Mouse (Mus musculus) induced T-regulatory cell, adult 2 months (primary cell): ENCODE measurements at regions not wholly inside any gene's neighbourhood (a gene's known extent, or its start where the extent isn't known, plus 50 kb on each side); places are given as distances from the start of the nearest gene placed in this dataset.
"Not testable (repeated sequence)": the region's sequence is repeated elsewhere in the genome, so short reads cannot be mapped to it uniquely, and the experiment has no call there.

ENCODE experiments used
- DNase-seq: peaks from one replicate; pipeline ENCODE4 v3.0.0-alpha.2; 2012; ENCODE audit warnings: low read depth

DNA sequence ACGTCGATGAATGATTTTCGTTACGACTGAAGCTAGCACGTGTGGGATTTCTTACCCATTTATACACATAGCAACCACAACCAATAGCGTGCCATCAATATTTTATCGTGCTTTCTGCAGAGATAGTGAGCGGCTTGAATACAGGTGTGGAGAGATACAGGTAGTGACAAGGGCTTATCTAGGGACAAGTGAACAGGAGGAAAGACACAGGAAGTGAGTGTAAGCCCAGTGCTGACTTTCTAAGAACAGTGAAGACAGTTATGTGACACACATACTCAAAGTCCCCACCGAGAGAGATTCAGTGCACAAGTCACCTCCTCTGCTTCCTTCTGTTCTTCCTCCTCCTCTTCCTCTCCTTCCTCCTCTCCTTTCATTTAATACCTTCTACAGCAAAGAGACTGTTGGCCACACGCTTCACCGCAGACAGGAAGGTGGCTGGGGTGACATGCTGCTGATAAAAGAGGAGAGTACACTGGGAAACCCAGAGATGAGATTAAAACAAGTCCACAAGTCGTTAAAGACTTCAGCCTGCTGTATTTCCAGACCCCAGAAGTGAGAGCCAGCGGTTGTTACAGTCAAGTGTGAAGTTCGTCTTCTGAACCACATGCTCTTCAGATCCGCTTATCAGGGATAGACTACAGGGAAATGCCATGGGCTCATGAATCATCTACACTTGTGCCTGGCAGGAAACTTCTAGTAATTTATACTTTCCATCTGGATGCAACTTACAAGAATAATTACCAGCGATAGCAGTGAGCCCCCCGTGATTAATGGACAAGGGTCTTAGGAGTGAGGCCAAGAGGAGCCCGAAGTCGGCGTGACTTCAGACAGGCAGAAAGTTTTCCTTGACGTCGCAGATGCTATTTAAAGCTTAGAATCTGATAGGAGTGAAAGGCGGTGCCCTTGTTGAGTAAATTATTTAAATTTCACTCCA is 180.5 kb downstream of the Gxylt1 start:
- no peak for DNase-seq

DNA sequence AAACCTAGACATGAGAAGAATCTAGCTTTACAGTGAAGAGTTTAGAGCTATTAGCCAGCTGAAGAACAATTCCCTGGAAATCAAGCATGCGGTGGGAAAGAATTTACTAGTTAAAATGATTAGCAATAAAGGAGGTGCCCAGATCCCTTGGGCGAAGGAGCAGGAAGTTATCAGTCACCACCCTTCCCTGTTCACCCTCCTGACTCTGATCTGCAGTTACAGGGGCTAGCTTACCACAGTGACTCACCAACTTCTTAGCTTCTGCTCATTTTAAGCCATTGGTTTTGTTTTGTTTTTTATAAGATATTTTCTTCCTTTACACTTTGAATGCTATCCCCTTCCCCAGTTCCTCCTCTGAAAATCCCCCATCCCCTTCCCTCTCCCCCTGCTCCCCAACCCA is 183.6 kb downstream of the Gxylt1 start:
- DNase-seq = no peak

DNA sequence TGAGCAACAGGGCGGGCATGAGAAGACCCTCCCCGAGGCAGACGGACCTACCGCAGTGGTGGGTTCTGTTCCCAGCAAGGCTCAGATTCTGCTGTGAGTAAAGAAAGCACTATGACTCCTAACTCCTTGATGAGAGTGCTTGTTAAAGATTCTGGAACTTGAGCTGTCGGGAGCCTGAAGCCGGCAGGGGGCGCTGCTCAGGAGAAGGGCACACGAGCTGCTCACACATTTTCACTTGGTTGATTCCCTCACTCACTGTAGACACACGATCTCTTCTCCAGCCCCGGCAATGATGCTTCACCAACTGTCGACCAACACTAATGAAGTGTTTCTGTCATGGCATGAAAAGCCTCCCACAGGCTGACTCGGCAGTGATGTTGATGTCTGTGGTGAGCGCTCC is 185.6 kb downstream of the Gxylt1 start:
- peak; percentile 36 for DNase-seq

DNA sequence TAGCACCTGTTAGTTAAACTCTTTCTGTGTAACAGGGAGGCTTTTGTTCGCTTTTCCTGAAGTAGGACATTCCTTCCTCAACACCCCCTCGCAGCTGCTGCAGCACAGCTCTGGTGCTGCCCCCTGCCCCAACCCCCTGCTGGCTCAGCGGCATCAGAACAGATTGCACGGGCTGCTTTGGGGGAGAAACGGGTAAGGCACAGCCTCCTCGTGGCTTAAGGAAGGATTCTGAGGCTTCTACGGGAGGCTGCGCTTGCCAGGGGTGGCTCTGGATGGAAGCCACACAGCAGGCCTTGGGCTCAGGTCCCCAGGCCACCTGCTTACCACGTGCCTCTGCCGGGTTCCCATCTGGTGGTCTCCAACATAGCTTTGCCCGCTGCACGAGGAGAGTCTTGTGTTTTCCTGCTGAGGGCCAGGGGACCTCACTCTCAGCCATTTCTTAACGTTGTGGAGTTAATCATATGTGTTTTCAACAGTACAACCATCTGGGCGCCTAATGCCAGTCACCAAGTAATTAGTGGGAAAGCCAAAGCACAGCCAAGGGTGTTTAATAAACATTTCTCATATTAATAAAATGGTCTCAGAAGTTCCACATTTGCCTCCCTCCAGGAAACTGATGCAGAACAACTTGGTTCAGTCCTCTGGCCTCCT is 189.9 kb downstream of the Gxylt1 start:
- no peak for DNase-seq

DNA sequence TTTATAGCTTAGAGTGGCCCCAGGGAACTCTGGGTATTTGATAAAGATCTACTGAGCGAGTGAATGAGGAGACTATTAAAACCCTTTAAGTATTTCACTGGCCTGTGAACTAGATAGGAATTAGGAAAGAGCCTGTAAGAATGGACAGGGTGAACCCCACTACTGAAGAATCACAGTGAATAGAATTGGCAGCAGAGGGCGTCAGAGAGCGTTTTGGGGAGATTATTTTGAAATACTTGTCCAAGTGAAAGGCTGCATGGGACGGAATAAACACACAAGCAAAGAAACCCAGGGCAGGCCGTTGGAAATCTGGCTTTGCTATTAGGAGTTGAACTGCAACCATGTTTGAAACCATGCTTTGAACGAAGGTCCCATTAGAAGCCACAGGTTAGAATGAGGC is 200.9 kb downstream of the Gxylt1 start:
- no peak for DNase-seq

DNA sequence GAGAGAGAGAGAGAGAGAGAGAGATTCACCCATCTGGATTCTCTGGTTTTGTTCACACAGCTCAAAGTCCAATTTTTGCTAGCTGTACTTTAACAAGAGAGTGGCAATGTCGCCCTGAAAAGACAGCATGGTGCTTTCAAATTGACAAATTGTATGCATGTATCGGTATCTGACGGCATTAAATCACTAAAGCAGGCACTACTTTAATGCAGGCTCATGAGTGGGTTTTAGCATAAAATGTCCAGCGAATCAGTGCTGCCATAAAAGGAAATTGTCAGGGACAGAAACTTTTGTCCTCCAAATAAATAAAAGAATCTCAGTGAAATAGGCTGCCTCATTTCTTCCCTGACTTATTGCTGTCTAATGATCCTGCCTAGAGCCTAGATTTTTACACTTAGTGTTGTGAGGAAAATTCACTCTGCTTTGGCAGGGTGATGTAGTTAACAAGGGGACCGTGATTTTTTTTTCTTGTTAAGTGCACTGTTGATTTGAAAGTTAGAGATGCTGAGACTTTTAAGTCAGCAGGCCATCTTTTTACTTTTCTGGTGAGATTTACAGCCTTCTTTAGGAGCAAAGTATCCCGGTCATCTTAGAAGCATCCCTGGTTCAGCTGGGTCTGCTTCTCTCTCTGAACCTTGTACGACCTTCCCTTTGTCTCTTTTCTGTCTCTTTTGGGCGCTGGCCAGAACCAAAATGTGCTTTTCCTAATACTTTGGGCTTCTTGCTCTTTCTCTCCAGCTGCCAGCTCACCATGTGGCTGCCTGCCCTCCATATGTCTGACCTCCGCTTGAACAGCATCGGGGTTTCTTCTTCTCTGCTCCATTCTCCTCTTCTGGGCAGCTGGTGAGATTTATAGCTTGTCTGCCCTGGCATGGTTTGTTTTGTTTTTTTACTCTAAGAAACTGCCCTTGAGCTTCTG is 212.5 kb downstream of the Gxylt1 start:
- no peak for DNase-seq

DNA sequence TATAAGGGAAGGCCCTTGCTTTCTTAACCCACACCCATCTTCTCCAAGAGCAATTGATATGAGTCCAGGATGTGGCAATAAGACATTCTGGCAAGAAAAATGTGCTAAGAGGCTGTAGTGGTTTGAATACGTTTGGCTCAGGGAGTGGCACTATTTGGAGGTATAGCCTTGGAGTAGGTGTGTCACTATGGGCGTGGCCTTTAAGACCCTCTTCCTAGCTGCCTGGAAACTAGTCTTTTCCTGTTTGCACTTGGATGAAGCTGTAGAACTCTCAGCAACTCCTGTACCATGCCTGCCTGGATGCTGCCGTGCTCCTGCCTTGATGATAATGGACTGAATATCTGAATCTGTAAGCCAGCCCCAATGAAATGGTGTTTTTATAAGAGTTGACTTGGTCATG is 221.5 kb downstream of the Gxylt1 start:
- no peak for DNase-seq

DNA sequence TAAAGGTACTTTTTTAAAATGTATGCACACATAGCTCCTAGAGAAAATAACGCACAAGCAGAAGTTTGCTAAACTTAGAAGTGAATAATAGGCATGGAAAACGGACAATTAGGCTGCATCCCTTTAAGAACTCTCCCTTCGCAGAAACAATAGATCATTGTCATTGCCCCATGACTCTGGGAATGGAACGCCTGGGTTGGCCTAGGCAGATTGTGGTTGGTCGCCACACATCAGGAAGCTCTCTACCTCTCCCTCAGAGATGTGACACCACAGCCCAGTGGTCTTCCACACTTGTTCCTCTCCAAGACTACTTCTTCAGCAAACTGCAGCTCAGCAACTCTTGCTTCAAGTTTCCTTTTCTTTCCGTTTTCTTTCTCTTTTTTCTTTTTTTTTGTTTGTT is 247.8 kb downstream of the Gxylt1 start:
- no peak for DNase-seq

DNA sequence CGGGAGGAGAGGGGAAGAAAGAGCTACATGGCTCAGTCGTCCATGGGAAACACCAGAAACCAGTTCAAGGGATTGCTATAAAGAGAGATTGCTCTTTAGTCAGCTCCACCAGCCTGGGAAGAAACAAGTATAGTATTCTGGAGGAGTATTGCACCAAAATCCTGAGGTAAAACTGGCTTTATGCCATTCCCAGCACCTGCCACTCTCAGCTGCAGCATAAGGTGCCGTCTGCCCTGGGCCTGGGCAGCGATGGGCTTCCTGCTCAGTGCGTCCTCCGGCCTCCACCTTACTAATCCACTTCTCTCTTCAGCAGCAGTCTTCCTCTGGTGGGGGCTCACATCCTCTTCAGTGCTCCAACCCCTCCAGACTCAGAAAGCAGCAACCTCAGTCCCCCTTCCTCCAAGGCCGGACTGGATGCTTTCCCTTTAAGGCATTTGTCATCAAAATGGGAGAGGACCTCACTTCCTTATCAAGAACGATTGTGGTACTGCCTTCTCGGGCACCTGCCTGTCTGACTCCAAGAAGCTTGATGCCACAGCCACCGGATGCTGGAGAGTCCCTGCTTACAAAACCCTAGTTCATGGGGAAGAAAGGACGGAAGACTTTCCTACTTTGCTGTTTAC is 248.4 kb downstream of the Gxylt1 start:
- DNase-seq = no peak

DNA sequence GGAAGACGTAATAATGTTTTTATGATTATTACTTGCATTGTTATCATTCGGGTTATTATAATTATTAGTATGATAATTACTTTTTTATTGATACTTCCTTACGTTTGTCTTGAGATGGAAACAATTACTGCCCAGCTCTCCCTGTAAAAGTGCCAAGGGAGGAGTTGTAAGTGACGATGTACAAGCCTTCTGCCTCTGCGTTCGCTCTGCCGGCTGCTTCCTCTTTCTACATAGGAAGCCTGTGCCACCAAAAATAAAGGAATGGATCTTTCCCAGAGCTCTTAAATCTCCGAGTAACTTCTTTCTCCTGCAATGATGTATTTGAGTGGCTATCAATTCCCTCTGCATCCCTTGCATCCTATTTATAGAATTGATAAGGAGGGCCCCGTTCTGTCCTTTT is 249.2 kb downstream of the Gxylt1 start:
- DNase-seq = no peak

DNA sequence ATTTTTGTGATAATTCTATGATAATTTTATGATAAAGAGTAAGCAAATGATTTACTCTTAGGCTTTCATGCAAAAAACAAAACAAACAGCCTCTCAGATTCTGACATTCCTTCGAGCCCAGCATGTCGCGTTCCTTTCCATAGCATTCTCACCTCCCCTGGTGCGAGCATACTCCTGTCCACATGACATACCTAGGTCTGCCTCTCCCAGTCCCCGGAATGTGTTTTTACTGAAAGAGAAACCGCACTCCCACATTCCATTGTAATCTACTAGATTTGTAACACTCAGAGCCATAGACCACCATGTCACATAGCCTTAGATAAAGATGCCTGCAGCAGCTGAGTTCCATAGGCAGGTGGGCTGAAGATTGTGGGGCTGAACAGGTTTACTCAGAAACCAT is 250.8 kb downstream of the Gxylt1 start:
- no peak for DNase-seq

DNA sequence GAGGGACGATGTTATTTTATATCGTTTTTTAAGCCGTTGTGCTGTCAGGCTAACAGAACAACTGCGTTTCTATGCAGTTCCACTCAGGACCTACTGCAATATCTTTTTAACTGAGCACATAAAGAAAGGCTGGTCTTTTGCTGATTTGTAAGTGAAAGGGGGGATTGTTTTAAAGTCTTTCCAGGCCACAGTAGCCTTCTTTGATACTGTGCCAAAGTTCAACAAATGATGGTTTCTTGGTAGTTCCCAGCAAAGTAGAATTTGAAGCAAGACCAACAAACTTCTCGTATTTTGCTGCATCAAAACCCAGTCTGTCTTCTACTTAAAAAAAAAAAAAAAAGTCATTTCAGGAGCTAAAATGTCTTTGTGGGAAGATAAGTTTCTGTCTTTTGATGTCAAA is 263.8 kb downstream of the Gxylt1 start:
- no peak for DNase-seq

DNA sequence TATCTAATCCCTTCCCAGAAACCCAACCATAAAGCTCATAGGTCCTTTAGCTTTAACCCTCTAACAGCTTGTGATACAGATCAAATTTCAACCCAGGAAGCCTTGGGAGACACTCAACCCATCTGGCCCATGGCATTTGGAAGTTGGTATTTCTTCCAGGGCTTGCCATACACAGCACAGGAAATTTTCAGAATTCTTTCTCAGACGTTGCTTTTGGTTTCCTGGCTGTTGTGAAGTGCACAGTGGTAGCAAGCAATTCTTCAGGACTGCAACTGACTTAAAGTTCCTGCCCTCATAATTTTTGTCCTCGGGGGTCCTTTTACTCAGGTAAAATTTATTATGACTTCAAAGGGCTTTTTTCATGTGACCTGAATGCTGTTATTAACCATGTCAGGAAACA is 264.4 kb downstream of the Gxylt1 start:
- DNase-seq = no peak

DNA sequence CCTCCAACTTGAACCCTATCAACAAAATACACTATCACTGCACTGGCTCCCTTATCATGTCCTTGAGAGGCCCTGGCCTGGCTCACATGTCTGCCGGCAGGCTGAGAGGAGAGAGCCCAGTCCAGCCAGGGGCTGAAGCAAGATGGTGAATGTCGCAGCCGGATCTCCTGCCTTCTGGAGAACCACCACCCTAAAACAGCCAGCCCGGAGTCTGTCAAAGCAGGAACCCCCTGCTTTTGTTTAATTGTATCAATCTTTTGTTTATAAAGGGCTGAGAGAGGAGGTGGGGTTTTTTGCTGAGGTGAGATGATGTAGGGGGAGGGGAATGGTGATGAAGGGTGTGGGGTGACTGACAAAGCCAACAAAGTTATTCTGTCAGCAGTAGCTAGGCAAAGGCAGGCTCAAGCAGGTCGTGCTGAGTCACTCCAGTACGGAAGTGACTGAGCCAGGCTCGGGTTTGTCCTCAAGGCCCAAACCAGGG is 269.2 kb downstream of the Gxylt1 start:
- no peak for DNase-seq

DNA sequence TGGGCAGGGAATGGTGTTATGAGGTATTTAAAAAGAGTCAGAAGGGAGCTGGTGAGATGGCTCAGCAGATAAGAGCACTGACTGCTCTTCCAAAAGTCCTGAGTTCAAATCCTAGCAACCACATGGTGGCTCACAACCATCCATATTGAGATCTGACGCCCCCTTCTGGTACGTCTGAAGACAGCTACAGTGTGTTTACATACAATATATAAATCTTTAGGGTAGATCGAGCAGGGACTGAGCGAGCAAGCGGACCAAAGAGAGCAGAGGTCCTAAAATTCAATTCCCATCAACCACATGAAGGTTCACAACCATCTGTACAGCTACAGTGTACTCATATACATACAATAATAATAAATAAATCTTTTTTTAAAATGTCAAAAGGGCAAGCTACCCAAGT is 269.8 kb downstream of the Gxylt1 start:
- not testable (repeated sequence) for DNase-seq

DNA sequence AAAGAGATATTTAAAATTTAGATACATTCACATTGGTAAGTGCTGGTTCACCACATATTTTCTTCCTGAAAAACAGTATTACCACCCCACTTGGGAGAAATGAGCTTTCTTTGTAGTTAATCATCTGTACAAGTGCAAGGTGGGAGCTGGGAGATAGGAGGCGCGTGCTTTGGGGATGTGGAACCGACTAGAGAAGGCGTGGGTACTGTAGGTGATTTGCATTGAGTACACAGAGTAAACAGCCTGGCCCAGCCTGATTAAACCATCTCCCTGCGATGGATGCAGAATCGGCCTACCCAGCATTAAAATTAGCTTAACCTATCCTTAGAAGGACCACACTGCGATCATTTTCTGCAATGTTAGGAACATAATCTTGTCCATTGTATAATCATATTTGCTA is 270.4 kb downstream of the Gxylt1 start:
- no peak for DNase-seq

DNA sequence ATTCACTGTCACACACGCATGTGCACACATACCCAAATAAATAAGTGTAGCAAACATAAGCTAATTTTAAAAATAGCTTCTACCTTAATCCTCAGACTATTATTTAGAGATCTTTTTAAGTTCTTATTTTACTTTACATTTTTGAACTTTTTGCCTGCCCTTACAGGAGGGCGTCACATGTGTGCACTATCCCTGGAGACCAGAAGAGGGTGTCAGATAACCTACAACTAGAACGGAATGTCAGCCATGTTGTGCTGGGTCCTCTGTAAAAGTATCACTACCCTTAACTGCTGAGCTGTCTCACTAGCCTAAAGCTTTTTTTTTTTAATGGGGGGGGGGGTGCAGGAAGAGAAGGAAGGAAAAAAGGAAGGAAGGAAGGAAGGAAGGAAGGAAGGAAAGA is 271.7 kb downstream of the Gxylt1 start:
- no peak for DNase-seq

DNA sequence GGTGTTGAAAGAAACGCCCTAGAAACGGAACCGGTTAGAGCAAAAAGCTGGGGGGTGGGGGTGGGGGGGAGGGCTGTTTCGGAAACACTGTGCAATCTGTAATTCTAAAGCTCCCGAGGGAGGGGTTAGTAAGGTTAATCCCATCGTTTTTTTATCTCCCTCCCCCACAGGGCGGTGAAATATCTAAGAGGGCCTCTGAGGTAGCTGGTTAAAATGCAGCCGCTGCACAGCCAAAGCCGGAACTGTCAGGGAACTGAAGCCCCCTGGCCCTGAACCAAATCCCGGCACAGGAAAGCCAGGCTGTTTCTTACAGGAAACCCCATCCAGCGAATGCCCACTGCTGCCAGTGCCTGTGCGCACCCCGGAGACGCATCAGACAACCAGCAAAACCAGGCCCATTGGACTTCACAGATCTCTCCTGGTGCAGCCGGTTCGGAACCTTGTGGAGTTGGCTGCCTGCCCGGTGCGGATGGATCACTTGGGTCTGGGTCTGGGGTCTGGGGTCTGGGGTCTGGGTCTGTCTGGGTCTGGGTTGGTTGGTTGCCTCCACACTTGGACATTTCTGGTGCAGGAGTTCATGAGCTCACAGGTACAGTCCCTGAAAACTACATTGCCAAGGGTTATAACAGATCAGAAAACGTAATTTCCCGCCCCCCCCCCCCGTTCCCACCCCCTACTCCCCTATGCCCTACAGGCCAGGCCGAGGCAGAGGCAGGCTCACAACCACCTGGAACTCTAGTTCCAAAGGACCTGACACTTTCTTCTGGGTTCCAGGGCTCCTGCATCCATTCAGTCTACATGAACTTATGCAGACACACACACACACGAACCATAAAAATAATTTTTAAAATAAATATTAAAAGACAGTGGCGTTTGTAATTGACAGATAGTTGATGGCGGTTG is 272.7 kb downstream of the Gxylt1 start:
- no peak for DNase-seq

DNA sequence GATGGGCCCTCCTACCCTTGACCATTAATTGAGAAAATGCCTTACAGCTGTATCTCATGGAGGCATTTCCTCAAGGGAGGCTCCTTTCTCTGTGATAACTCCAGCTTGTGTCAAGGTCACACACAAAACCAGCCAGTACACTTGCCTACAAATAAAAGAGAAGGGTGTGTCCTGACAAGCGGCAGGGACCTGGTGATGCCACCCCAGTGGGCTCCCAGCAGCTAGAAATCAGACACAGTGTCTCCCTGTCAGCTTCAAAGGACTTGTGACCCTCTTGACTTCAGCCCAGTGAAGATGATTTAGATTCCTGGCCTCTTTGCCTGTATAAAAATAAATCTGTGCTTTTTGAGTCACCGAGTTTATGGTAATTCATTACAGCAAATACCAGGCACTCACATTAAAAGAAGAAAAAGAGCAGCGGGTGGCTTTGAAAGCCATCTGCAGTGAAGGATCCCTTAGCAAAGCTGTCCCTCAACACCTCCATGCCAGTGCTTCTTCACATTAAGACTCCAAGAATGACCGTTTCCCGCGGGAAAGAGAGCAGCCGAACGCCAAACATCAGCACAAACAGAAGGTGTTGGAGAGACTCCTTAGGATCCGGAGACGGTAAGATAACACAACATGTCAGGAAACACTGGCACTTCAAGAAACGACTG is 273.5 kb downstream of the Gxylt1 start:
- DNase-seq = no peak

DNA sequence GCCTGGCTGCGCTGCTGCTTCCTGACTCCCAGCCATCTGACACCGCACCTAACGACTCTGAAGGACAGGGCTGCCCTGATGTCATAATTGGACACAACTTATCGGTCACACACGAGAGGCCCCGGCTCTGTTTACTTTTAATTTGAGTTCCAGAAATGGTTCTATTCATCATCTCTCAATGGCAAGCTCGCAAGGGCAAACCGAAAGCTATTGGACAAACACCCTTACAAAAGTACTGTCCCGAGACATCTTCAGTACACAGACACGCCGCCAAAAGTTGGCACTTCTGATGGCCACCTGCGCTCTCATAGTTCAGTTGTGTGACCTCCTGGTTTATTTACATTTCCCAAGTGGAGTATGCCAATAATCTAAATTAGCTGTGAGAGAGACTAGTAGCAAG is 274.9 kb downstream of the Gxylt1 start:
- DNase-seq = no peak
